Mouse (Mus musculus): Measurements from ENCODE around the gene Calu.
"Not testable (repeated sequence)": the region's sequence is repeated elsewhere in the genome, so short reads cannot be mapped to it uniquely, and the experiment has no call there.

The Calu gene

DNA sequence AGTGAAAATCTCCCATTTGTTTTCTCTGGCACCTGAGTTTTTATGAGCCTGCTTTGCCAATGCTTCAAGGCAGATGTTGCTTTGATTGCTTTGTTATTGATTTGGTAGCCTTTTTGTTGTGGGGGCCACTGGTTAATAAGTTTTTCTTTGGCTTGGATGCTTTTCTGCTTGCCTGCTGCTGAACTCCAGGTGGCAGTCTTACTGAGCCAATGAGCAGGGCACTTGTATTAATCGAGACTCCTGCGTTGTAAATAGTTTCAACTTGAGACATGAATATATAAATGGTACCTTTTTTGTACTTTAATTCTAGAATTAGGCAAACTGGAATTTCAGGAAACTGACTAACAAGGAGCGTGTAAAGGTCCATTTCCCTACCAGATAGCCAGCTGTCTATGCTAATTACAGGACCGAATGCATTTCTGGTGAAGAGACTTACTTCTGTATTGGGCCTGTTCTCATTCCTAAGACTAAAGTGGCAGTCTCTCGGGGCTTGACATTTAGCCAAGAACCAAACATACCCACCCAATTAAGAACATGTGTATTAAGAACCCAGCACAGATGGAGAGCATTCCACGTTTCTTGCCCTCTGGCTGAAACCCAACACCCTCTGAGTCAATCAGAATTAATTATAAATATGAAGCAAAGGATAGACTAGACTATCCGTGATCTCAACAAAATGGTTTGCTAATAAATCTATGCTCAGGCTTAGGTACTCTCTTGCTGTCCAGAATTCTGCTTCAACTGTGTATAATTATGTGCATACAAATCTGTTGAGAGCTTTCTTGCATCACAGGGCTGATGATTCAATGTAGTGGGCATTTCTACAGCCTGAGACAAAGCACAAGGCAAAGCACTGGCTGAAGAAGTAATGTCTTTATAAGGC, 14.6 kb downstream of the Calu start:
- DNase-seq (ENCODE audit: low spot score) = no peak

DNA sequence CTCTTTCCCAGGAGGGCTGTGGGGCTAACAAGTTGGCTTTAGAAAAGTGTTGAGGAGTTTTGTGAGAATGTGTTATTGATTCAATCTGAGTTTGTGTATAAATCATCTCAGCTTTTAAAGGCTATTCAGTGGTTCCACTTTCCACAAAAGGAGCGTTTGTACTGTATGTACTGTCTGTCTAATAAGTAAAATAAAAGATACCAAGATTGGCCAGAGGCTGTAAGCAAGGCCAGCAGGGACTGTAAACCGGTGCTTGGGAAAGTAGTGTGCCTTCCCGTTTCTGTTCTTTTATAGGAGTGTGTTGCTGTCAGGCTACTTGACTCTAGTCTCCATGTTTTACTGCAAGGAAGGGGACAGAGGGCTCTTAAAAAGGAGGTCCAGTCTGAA, 15.3 kb downstream of the Calu start:
- DNase-seq (ENCODE audit: low spot score) = no peak

DNA sequence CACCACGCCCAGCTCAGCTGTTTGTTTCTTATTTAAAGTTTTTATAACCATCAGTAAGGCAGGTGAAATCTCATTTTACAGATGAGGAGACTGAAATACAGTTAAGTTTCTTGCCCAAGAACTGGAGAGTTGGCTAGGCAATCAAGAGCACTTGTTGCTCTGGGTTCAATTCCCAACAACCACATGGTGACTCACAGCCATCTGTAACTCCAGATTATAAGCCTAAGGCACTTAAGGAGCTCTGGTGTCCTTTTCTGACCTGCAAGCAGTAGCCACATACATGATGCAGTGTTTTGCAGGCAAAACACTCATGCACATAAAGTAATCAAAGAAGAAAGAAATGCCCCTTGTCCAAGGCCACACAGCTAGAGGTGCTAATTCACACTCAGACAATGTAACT, 17.4 kb downstream of the Calu start:
- no peak for DNase-seq (ENCODE audit: low spot score)

DNA sequence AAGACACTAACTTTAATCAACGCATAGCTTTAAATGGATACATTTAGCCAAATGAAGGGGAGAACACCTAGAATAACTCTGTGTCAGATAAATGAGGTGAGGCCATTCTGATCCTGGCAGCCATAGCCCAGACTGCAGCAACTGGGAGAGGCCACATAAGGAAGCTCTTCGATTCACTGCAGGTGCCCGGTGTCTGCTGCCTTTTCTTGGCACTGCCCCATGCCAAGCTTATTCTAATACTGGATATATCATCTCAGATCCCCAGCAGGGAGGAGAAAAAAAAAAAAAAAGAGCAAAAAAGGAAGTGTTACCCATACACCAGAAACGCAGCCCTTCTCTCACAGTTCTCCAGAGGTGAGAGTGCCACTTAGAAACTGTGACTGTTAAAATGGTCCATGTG, 29.5 kb downstream of the Calu start:
- no peak for DNase-seq (ENCODE audit: low spot score)

DNA sequence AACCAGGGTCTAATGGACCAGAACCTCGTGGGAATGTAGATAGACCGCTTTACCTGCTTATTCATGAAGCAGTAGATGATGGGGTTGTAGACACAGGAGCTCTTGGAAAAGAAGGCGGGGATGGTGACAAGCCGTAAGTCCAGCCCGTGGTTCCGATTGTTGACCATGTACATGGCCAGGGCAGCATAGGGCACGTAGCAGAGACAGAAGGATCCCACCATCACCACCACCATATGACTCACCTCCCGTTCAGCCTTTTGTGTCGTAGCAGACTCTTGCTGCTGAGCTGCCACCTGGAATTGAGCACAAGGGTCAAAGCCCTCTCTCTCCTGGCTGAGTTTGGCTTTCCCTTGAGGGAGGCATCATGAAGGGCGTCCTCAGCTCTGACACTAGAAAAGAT, 30.8 kb downstream of the Calu start:
- no peak for DNase-seq (ENCODE audit: low spot score)

DNA sequence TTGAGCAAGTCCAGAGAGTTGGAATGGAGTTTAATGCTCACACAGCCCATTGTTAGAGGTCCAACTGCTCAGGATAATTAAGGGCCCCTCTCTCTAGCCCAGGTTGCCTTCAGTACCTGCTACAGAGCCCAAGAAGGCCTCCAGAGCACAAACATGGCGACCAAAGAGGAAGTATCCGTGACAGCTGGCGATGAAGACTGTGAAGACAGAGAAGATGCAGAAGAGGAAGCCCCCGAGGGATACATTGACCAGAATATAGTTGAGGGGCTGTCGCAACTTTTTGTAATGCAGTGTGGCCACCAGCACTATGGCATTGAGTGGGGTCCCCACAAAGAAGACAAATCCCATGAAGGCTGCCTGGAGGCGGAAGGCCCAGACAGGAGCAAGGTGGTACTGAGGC, 32.1 kb downstream of the Calu start:
- DNase-seq (ENCODE audit: low spot score) = no peak

DNA sequence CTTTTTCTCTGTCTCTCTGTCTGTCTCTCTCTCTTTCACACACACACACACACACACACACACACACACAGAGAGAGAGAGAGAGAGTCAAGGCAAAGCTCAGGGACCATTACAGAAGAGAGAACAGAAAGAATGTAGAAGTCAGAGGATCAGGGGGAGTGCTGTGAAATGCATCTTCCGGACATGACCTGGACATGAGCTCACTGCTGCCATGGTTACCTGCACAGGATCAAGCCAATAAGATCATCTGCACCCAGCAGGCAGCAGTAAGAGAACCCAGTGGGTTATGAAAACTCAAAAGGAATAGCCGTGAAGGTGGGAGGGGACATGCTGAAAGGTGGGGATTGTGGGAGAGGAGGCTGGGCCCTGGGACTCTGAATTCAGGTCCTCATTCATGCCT, 34.6 kb downstream of the Calu start:
- no peak for DNase-seq (ENCODE audit: low spot score)

DNA sequence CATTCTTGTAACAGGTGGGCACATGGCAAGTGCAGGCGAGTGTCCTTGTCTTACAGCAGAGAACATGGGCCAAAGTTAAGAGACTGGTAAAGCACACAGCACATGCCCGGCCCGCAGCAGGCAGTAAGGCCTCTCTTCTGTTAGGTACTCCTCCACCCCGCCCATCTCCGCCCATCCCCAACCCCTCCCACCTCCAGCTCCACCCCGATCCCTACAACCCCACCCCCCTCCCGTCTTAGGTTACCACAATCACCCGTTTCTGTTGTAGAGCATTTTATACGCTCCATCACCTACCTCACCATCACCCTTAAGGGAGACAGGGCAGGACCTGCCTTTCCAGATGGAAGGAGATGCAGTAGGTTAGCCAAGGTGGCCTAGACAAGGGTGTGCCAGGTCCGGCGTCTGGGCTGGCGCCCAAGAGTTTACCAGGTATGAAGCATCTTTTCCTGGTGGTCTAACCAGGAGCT, 40.2 kb downstream of the Calu start, which contains the start of gene Opn1sw:
Opn1sw (minus strand) TSS at position 417 of the 467 bp plus-strand sequence.
- peak; percentile 53 for DNase-seq (ENCODE audit: low spot score)

DNA sequence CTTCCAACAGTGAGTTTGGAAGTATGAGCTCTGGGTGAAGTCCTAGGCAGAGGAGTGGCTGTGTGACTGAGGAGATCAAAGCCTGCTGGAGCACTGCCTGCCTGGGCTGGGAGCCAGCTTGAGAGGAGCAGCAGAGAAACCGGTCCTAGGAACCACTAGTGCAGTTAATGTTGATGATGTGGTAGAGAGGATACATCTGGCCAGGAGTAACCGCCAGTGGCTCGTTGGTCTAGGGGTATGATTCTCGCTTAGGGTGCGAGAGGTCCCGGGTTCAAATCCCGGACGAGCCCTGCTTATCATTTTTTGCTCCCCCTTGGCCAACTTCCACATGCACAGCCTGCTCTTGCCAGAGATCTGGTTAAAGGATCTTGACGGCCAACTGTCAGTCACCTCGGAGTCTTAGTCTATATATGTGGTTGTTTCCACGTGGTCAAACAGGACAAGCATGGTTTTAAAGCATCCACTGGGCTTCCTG, 40.8 kb downstream of the Calu start:
- peak; percentile 35 for DNase-seq (ENCODE audit: low spot score)

DNA sequence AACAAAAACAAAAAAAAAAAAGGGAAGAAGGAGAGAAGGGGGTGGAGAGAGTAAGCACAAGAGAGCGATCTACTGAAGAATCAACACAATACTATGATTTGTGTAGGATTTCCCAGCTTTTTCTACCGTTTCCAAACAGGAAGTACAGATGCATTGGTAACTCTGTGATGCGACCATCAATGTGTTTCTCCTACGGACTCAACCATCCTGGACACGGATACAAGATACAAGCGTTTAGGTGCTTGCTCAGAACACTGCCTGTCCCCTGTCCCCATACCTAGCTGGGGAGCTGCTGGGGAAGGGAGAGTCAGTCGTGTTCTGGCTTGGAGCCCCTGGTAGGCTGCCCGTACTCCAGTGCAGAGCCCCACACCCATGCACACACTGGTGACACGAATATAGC, 41.6 kb downstream of the Calu start:
- DNase-seq (ENCODE audit: low spot score) = no peak

DNA sequence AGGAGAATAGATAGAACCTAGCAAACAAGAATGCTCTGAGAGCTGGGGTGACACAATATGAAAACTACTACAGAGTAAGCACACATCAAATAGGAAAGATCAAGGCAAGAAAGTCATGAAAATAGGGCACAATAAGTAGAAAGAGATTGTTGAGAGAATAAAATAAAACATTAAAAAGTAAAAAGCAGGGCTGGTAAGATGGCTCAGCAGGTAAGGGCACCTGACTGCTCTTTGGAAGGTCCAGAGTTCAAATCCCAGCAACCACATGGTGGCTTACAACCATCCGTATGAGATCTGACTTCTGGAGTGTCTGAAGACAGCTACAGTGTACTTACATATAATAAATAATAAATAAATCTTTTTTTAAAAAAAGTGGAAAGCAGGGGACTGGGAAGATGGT, 42.6 kb downstream of the Calu start:
- not testable (repeated sequence) for DNase-seq (ENCODE audit: low spot score)

DNA sequence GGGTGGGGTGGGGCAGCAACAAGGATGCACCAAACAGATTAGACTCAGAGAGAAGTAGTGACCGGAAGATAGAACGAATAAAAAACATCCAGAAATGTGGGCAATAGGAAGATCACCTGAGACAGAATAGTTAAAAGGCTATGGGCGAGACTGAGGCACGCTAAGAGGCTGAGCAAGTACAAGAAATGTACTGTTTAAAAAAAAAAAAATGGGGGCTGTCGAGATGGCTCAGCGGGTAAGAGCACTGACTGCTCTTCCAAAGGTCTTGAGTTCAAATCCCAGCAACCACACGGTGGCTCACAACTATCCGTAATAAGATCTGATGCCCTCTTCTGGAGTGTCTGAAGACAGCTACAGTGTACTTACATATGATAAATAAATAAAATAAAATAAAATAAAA, 43.4 kb downstream of the Calu start:
- not testable (repeated sequence) for DNase-seq (ENCODE audit: low spot score)

DNA sequence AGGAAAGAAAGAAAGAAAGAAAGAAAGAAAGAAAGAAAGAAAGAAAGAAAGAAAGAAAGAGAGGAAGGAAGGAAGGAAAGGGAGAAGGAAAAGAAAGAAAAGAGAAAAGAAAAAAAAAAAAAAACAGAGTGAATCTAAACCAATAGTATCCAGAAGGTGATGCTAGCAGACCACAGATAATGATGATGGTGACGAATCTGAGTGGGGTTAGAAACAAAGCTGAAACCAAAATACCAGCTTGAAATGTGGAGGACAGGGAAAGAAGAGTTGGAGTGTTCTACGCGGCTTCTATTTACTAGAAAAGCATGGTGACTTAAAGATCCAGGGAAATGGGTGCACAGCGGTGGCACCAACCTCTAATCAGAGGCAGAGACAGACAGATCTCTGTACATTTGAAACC, 43.9 kb downstream of the Calu start:
- no peak for DNase-seq (ENCODE audit: low spot score)

DNA sequence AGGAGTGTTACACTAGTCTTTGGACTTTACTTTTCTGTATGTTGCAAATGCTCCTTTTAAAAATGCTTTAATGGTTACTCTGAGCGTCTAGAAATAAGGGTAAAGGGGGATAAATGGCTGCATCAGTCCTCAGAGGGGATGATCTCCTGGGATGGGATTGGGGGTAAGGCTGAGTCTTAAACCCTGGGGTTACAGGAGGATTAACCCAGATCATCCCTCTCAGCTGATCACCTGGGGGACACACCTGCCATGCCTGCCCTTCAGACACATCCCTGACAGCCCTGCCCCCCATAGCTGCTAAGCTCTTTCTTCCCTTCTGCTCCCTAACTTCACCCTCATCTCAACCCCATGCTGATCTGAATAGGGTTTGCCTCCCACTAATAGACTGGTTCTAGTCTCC, 46.4 kb downstream of the Calu start:
- DNase-seq (ENCODE audit: low spot score) = no peak

DNA sequence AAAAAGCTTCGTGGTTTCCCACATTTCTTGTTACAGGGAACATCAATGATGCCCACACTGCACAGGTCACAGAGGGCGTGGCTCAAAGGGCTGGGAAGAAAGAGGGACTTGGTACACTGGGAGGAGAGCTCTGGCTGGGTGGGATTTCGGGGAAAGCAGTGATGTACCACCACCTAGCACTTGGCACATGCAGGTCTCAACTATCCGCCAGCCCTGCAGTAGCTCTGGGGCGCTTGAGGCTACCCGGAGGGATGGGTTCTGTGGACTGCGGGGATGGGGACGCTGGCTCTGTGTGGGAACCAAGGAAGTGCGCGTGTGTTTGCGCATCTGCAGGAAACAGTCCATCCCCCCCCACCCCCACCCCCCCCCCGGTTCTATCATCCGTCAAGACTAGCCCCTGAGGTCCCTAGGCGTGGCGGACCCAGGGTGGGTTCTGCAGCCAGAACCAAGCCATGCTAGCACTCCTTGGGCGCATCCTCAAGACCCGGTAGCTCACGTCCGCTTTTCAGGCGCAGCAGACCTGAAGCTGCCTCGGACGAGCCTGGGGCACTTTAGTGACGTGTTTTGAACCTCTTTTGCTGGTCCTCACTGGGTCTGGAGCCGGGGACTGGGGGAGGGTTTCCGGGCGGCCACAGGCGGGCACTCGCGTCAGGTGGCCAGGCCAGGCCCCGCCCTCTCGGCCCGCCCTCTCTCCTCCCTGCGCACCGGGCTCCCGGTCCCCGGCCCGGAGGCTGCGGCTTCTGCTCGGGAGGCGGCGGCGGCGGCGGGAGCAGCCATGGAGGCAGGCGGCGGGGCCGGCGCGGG, 48.2 kb downstream of the Calu start, which contains the start of gene Ccdc136:
Ccdc136 (plus strand) TSS at position 400 of the 804 bp plus-strand sequence.
- no peak for DNase-seq (ENCODE audit: low spot score)

DNA sequence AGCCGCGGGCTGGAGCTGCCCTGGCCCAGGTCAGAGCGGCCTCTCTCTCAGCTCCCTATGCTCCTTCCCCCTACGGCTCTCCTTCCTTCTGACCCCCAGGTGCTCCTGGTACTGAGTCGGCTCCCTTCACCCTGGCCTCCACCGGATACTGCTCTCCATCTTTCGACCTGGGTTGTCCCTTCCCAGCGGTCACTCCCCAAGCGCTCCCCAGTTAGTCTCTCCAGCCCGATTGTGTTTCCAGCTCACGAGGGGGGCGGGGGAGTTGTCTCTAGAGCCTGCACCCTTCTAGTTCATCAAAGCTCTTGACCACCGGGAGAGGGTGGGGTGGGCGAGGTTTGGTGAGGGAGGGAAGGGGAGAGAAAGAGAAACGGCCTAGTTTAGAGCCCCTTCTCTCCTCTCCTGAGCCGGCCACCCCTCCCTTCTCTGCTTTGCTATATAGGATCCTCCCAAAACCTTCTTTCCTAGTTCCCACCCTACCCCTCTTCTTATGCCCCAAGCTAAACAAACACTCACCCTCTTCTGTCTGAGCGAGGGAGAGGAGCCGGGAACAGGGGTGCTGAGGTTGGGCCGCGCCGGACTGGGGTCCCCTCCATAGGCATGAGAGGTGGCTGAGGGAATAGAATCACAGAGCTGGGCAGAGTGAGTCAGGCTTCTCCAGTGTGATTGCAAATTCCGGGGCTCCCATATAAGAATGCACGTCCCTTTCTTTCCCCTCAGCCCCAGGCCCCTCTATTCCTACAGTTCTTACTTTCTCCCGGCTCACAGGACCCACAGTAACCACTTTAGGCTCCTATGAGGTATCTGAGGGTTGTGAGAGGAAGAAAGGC, 49.1 kb downstream of the Calu start:
- DNase-seq (ENCODE audit: low spot score) = no peak

DNA sequence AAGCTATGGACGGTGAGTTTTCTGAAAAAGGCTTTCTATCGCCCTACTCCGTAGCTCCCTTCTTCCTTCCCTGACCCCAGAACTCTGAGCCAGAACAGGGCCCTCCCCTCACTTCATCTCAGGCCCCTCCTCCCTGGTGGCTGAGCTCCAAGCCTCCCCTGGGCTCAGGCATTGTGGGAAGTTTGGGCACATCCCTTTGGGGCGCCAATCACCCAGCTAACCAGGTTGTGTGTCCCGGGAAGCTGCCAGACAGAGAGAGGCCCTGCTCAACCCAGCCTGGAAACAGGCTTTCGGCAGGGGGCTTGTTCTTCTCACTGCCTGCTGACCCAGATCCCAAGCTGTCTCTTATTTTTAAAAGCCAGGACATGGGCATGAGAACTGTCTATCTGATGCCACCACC, 49.7 kb downstream of the Calu start:
- no peak for DNase-seq (ENCODE audit: low spot score)

DNA sequence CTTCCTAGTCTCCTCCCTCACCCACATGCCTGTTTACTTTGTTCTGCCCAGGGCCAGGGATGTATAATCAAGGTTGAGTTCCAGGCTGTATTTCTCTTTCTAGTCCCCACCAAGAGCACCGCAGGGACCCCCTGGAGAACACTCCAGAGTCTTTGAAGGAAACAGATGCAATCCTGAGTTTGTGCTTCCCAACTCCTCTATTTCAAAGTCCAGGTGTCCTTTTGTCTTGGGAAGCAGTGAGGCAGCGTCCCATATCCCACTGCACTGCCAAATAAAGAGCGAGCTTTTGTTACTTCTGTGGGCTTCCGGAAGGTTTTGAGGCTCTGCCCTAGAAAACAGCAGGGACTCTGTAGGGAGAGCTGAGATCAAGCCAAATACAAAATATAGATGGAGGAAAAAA, 52.0 kb downstream of the Calu start:
- DNase-seq (ENCODE audit: low spot score) = no peak

DNA sequence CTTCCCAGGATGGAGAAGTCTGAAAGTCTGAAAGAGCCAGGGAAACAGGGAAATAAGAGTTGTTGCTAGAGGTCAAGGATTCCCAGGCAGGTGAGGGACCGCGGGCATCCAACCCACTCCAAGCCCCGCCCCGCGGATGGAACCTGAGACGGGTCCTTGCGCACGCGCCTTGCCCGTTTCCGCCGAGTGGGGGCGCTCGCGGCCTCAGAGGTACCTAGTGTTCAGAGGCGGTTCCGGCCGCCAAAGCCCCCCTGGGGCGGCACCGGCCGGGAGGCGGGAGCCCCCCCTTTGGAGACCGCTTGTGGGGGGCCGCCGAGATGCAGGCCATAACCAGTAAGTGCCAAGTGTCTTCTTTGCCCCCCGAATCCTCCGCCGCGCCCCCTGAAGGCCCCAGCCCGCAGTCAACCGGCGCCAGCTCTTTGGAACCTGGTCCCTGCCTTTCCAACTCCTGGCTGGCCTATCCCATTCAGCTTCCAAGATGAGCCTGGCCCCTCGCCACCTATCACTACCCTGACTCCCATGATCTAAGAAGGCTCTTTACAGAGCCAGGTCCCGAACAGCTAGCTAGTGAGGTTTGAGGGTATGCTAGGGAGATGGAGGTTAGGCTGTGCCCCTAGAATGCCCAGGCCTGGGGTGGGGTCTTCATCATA, 54.9 kb downstream of the Calu start:
- no peak for DNase-seq (ENCODE audit: low spot score)

DNA sequence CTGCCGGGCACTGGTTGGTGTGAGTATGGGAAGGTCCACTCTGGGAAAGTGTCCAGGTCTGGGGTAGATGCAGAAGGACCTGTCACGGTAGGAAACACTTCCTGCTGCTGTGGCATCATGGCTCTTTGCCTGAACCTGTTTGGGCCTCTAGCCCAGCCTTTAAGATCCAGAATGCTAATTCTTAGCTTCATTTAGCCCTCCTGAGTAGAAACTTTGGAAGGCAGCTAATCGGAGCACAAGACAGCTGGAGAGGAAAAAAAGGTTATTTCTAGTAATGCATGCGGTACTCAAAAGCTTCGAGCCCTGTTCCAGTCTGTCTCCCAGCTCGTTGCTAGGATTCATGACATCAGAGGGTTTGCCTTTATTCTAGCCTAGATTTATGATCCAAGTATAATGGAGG, 58.5 kb downstream of the Calu start:
- no peak for DNase-seq (ENCODE audit: low spot score)

DNA sequence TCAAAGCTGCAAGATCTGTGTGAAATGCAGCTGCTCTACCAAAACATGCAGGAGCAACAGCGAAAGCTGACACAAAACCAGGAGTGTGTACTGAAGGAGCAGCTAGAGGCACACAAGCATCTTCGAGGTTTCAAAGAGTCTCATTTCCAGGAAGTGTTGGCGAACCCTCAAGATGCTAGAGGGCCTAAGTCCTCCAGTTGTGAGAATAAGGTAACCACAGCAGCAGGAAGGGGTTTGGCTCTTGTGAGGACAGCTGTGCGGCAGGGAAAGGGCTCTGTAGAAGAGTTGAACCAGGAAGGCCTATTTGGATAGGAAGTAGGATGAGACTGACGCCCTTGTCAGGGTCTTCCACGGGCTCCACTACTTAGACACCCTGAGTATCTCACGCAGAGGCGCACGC, 67.6 kb downstream of the Calu start:
- DNase-seq (ENCODE audit: low spot score) = no peak

DNA sequence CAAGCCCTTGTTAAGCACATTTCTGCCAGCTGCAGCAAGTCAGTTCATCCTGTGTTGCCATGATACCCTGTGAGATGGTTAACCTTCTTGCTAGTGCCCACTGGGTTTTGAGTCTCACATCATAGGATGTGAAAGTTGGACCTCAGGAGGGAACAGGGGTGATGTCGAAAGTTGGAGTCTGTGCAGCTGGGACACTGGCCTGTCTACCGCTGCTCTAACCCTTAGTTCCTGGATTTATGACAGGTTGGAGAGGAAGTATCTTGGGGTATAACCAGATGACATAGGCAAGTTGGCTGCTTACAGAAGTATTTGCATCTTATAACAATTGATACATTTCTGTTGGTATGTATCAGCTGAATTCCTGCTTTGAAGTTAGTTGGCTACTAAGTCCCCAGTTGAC, 72.7 kb downstream of the Calu start:
- DNase-seq (ENCODE audit: low spot score) = no peak

Data from c-Kit-positive CD71-positive TER-119-positive erythroid progenitor cells, embryonic 14.5 days (primary cell).